Mouse (Mus musculus): ENCODE measurements around the gene Qpct. TPM values are rescaled to one million over a fixed set of nuclear protein-coding genes. Genes with fewer than 3 reads are reported as not detected.

Qpct gene
- 2.2 TPM for total RNA-seq (2023)

DNA sequence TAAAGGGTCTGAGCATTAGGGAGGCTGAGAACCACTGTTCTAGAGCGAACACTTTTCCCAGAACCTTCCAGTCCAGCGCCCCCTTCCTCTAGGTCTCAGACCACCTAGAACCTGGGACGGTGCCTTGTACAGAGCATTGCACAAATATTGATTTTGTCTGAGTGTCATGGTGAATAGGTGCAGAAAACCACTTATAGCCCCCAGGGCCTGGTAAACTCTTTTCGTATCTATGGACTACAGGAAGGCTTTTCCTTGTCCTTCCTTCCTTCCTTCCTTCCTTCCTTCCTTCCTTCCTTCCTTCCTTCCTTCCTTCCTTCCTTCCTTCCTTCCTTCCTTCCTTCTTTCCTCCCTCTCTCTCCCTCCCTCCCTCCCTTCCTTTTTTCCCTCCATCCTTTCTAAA lies at the start of gene Qpct:
Gene Qpct (plus strand): TSS at position 301 of the 400 bp plus-strand sequence.

DNA sequence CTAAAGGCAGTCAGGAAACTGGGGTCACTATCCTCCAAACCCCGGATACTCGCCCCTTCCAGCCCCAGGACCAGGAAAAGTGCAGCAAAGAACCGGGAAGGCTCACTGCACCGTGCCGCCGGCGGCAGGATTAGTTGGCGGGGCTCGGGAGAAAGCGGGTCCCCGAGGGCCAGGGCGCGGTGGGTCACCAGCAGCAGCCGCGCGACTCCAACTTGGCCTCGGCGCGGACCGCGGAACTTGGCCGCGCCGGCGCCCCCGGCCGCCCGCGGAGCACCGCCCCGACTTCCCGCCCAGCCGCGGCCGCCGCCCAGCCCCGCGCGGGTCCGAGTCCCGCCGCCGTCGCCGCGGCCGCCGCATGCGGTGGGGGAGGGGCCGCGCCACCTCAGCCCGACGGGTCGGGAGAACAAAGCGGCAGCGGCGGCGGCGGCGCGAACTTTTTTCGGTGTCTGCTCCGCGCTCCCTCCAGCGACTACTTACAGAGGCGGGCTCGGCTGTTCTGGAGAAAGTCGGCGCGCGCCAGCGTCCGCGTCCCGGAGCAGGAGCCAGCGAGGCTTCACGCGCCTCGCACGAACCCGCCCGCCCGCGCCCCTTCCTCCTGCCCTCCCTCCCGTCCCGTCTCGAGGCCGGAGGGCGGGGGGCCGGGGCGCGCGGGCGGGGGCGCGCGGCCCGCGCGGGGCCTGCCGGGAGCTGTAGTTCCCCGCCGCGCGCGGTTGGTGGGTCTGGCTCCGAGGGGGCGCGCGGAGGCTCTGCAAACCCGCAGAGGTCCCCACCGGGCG lies 31.3 kb upstream of the Qpct start, which contains the start of gene Prkd3:
Gene Prkd3 (minus strand): TSS at position 609 of the 776 bp plus-strand sequence.

Other genes with a start within 250 kb of the Qpct start
- gene Heatr5b, start 216.5 kb upstream of the Qpct start, total RNA-seq (2023): 30.7 TPM
- 27.1 TPM for gene Gpatch11, start 216.3 kb upstream of the Qpct start, total RNA-seq (2023)
- gene Eif2ak2, start 169.3 kb upstream of the Qpct start, total RNA-seq (2023): 14.1 TPM
- gene Sult6b1, start 144.9 kb upstream of the Qpct start, total RNA-seq (2023): not detected
- gene Cebpzos, start 135.4 kb upstream of the Qpct start, total RNA-seq (2023): 8.6 TPM
- 111 TPM for gene Cebpz, start 114.8 kb upstream of the Qpct start, total RNA-seq (2023)
- 13.5 TPM for gene Ndufaf7, start 114.8 kb upstream of the Qpct start, total RNA-seq (2023)
- gene Prkd3, start 31.1 kb upstream of the Qpct start, total RNA-seq (2023): 50.5 TPM

Data from CD4-positive naive resting alpha-beta T cell, adult 76 days (primary cell).